Mouse (Mus musculus) limb, embryonic 14.5 days (tissue): ENCODE measurements around the gene Endov. TPM values are rescaled to one million over a fixed set of nuclear protein-coding genes. Genes with fewer than 3 reads are reported as not detected.

Experiments
- ATAC-seq: fragments of 200-750 bp; cut with Nextera tagmentation; 2 replicates; pipeline ENCODE4 v1.8.0; 2017; ENCODE audit warnings: low read depth, moderate number of reproducible peaks, moderate TSS enrichment; ENCODE audit not compliant: low FRiP score
- DNase-seq: peaks from one replicate; pipeline ENCODE4 v3.0.0-alpha.2; 2015; ENCODE audit warnings: low spot score
- H3K27ac ChIP-seq: fragments of 300-500 bp; sonication (generic); replicated peaks from 2 replicates; pipeline ENCODE4 v1.5.1; 2014; ENCODE audit warnings: low read depth, mild to moderate bottlenecking, low read length, moderate library complexity, mixed read lengths
- H3K27me3 ChIP-seq: fragments of 300-500 bp; sonication (generic); 2 replicates; pipeline ENCODE4 v1.6.1; 2014; ENCODE audit warnings: low read length, mixed read lengths; ENCODE audit not compliant: control insufficient read depth, insufficient read depth
- H3K36me3 ChIP-seq: fragments of 300-500 bp; sonication (generic); 2 replicates; pipeline ENCODE4 v1.6.1; 2014; ENCODE audit warnings: mild to moderate bottlenecking, low read length, moderate library complexity, mixed read lengths; ENCODE audit not compliant: control insufficient read depth, insufficient read depth
- H3K4me1 ChIP-seq: fragments of 300-500 bp; sonication (generic); 2 replicates; pipeline ENCODE4 v1.6.1; 2014; ENCODE audit warnings: antibody characterized with exemption, low read length, mixed read lengths; ENCODE audit not compliant: control insufficient read depth, insufficient read depth
- H3K4me2 ChIP-seq: fragments of 300-500 bp; sonication (generic); replicated peaks from 2 replicates; pipeline ENCODE4 v1.6.1; 2014; ENCODE audit warnings: low read depth, mild to moderate bottlenecking, low read length, moderate library complexity; ENCODE audit not compliant: severe bottlenecking
- H3K4me3 ChIP-seq: fragments of 300-500 bp; sonication (generic); replicated peaks from 2 replicates; pipeline ENCODE4 v1.5.1; 2014; ENCODE audit warnings: low read length
- H3K9ac ChIP-seq: fragments of 300-500 bp; sonication (generic); 2 replicates; pipeline ENCODE4 v1.6.1; 2014; ENCODE audit warnings: mild to moderate bottlenecking, low read depth, low read length, moderate library complexity; ENCODE audit not compliant: severe bottlenecking
- H3K9me3 ChIP-seq: fragments of 300-500 bp; sonication (generic); 2 replicates; pipeline ENCODE4 v1.6.1; 2016; ENCODE audit warnings: low read length; ENCODE audit not compliant: control insufficient read depth
- POLR2A ChIP-seq: fragments of 200-500 bp; IDR thresholded peaks from 2 replicates; pipeline ENCODE4 v1.8.0; 2012; ENCODE audit warnings: inconsistent platforms, mild to moderate bottlenecking, moderate library complexity, borderline replicate concordance; ENCODE audit not compliant: insufficient read depth, insufficient read length; ENCODE audit errors: extremely low read depth
- WGBS: fragments of 180-500 bp; shearing (Covaris S2); extraction: QIAGEN DNeasy Blood & Tissue Kit; methylation state at CpG from one replicate; pipeline ENCODE4 v1.1.7; 2014; 5-methylcytosine and 5-hydroxymethylcytosine counted together
- polyA plus RNA-seq, 2 experiments: library from polyadenylated mRNA; depleted of rRNA in 1 of 2; stranded (reverse) in 1 of 2; unstranded in 1 of 2; fragments of >200 nt; fragmentation: Nextera tagmentation in 1 of 2; extraction: Ambion mirVana in 1 of 2; gene quantifications; 2 replicates each; pipeline versions ENCODE4 v1.2.1 to v1.2.3; 2012 to 2014

The Endov gene
- polyA plus RNA-seq, 2 experiments, result 14.9 to 29.3 TPM

- H3K4me3 ChIP-seq, result no peak overlapping the region
- peaks cover 46% of the 10 kb centered on the region for H3K27me3 ChIP-seq
- H3K4me2 ChIP-seq, result no peak overlapping the region
- no peak for TF ChIP-seq POLR2A
- peaks cover 5% of the 10 kb centered on the region; the same call in 1 of the 2 replicates for H3K4me1 ChIP-seq
- no peaks in the 10 kb centered on the region for H3K36me3 ChIP-seq
- WGBS, result 72% methylated on average over 5 of the region's 5 CpGs
- H3K27ac ChIP-seq, result no peak overlapping the region
- H3K9me3 ChIP-seq, result no peaks in the 10 kb centered on the region
- no peak overlapping the region for H3K9ac ChIP-seq
- ATAC-seq, result no peak
- DNase-seq, result no peak
Measured at GRCm38 (mm10) chr11:119542886-119543285, 51.7 kb downstream of the Endov start.

GRCm38 (mm10) chr11:119543816-119544517 lies 52.8 kb downstream of the Endov start:
- H3K27ac ChIP-seq, result no peak overlapping the region
- H3K36me3 ChIP-seq, result no peaks in the 10 kb centered on the region
- DNase-seq (no peak), ATAC-seq (no peak)
- H3K9ac ChIP-seq, result no peak overlapping the region
- peaks cover 15% of the 10 kb centered on the region for H3K4me1 ChIP-seq
- H3K4me3 ChIP-seq, result no peak overlapping the region
- 37% methylated on average over 13 of the region's 16 CpGs for WGBS
- H3K9me3 ChIP-seq, result no peaks in the 10 kb centered on the region
- no peak overlapping the region for H3K4me2 ChIP-seq
- H3K27me3 ChIP-seq, result peaks cover 56% of the 10 kb centered on the region
- no peak for TF ChIP-seq POLR2A

GRCm38 (mm10) chr11:119544518-119545105 lies 53.5 kb downstream of the Endov start:
- H3K4me3 ChIP-seq, result no peak overlapping the region
- peaks cover 63% of the 10 kb centered on the region for H3K27me3 ChIP-seq
- no peaks in the 10 kb centered on the region for H3K36me3 ChIP-seq
- no peak for DNase-seq
- H3K9ac ChIP-seq, result no peak overlapping the region
- H3K4me2 ChIP-seq, result no peak overlapping the region
- no peaks in the 10 kb centered on the region for H3K9me3 ChIP-seq
- no peak overlapping the region for H3K27ac ChIP-seq
- TF ChIP-seq POLR2A, result no peak
- H3K4me1 ChIP-seq, result peaks cover 20% of the 10 kb centered on the region
- 80% methylated on average over 15 of the region's 15 CpGs for WGBS
- ATAC-seq, result no peak

GRCm38 (mm10) chr11:119545281-119545680 lies 54.1 kb downstream of the Endov start:
- peaks cover 70% of the 10 kb centered on the region for H3K27me3 ChIP-seq
- no peak for DNase-seq
- no peaks in the 10 kb centered on the region for H3K9me3 ChIP-seq

GRCm38 (mm10) chr11:119545741-119546495 lies 54.8 kb downstream of the Endov start:
- Histone ChIP-seq H3K9me3 (no peaks in the 10 kb centered on the region), H3K27me3 (peaks cover 72% of the 10 kb centered on the region), H3K4me3 (0 out of 2 replicates have a peak overlapping the region, but pooled peaks have one; percentile 1), H3K4me1 (peaks cover 20% of the 10 kb centered on the region), H3K27ac (no peak overlapping the region), H3K9ac (0 out of 2 replicates have a peak overlapping the region, but pooled peaks have one; percentile 2), H3K4me2 (no peak overlapping the region; the same call in 1 of the 2 replicates), H3K36me3 (no peaks in the 10 kb centered on the region)
- DNase-seq (no peak), ATAC-seq (no peak)
- WGBS, result 5% methylated on average over 10 of the region's 10 CpGs
- no peak for TF ChIP-seq POLR2A

More at GRCm38 (mm10) chr11:119545281-119545680, 54.1 kb downstream of the Endov start:
- H3K4me1 ChIP-seq, result peaks cover 20% of the 10 kb centered on the region
- WGBS, result 35% methylated on average over 3 of the region's 3 CpGs
- no peak overlapping the region for H3K9ac ChIP-seq
- H3K4me2 ChIP-seq, result no peak overlapping the region
- no peak for TF ChIP-seq POLR2A
- H3K4me3 ChIP-seq, result 0 out of 2 replicates have a peak overlapping the region, but pooled peaks have one; percentile 1
- ATAC-seq, result no peak
- H3K36me3 ChIP-seq, result no peaks in the 10 kb centered on the region
- no peak overlapping the region for H3K27ac ChIP-seq
